Mouse (Mus musculus): ENCODE measurements around the gene Hmg20b. TPM values are rescaled to one million over a fixed set of nuclear protein-coding genes. Genes with fewer than 3 reads are reported as not detected.
A peak's percentile ranks its signal among the peaks of the same experiment; 100 is the strongest.

Hmg20b gene
- polyA plus RNA-seq, 1 experiment from 2014 or later, result 86.5 TPM

- H3K4me3 ChIP-seq (ENCODE audit: low read length), result no peak overlapping the region
- H3K9ac ChIP-seq (ENCODE audit: low read length), result no peak overlapping the region
- H3K27ac ChIP-seq (ENCODE audit: low read length), result no peak overlapping the region
- no peak for ATAC-seq (replicated peaks; ENCODE audit: extremely low read depth, insufficient read depth, low FRiP score)
- WGBS, result 90% methylated on average over 13 of the region's 13 CpGs
- no peaks in the 10 kb centered on the region for H3K9me3 ChIP-seq (replicated peaks; ENCODE audit: control insufficient read depth, low read length)
- H3K27me3 ChIP-seq (ENCODE audit: control insufficient read depth, insufficient read depth, low read length), result no peaks in the 10 kb centered on the region
- no peak overlapping the region for H3K4me2 ChIP-seq (ENCODE audit: low read depth, low read length)
- peaks cover 25% of the 10 kb centered on the region for H3K36me3 ChIP-seq (ENCODE audit: control insufficient read depth, insufficient read depth)
- H3K4me1 ChIP-seq (ENCODE audit: control insufficient read depth, insufficient read depth, low read length), result peaks cover 14% of the 10 kb centered on the region
Measured at GRCm38 (mm10) chr10:81390678-81390965, 40.3 kb upstream of the Hmg20b start.

- Histone ChIP-seq H3K9me3 (replicated peaks; ENCODE audit: control insufficient read depth, low read length) (no peaks in the 10 kb centered on the region), H3K27ac (ENCODE audit: low read length) (no peak overlapping the region), H3K36me3 (ENCODE audit: control insufficient read depth, insufficient read depth) (peaks cover 25% of the 10 kb centered on the region), H3K4me3 (ENCODE audit: low read length) (no peak overlapping the region), H3K4me2 (ENCODE audit: low read depth, low read length) (no peak overlapping the region), H3K4me1 (ENCODE audit: control insufficient read depth, insufficient read depth, low read length) (peaks cover 20% of the 10 kb centered on the region), H3K9ac (ENCODE audit: low read length) (peak overlapping the region; percentile 1; the same call in 1 of the 2 replicates), H3K27me3 (ENCODE audit: control insufficient read depth, insufficient read depth, low read length) (no peaks in the 10 kb centered on the region)
- WGBS, result 55% methylated on average over 23 of the region's 23 CpGs
- ATAC-seq (replicated peaks; ENCODE audit: extremely low read depth, insufficient read depth, low FRiP score), result peak; percentile 68
Measured at GRCm38 (mm10) chr10:81389801-81390677, 39.8 kb upstream of the Hmg20b start.

GRCm38 (mm10) chr10:81389373-81389772 lies 39.1 kb upstream of the Hmg20b start:
- Histone ChIP-seq H3K4me3 (ENCODE audit: low read length) (no peak overlapping the region), H3K27ac (ENCODE audit: low read length) (no peak overlapping the region), H3K4me2 (ENCODE audit: low read depth, low read length) (no peak overlapping the region), H3K27me3 (ENCODE audit: control insufficient read depth, insufficient read depth, low read length) (no peaks in the 10 kb centered on the region), H3K36me3 (ENCODE audit: control insufficient read depth, insufficient read depth) (peaks cover 25% of the 10 kb centered on the region), H3K4me1 (ENCODE audit: control insufficient read depth, insufficient read depth, low read length) (peaks cover 21% of the 10 kb centered on the region), H3K9me3 (replicated peaks; ENCODE audit: control insufficient read depth, low read length) (no peaks in the 10 kb centered on the region), H3K9ac (ENCODE audit: low read length) (no peak overlapping the region)
- no peak for ATAC-seq (replicated peaks; ENCODE audit: extremely low read depth, insufficient read depth, low FRiP score)
- 40% methylated on average over 3 of the region's 3 CpGs for WGBS

GRCm38 (mm10) chr10:81388505-81389055 lies 38.3 kb upstream of the Hmg20b start, which contains the start of gene Gm48552:
TSS of gene Gm48552 (plus strand) at chr10:81389005.
- no peaks in the 10 kb centered on the region for H3K9me3 ChIP-seq (replicated peaks; ENCODE audit: control insufficient read depth, low read length)
- 79% methylated on average over 5 of the region's 5 CpGs for whole genome bisulfite sequencing
- H3K9ac ChIP-seq (ENCODE audit: low read length), result no peak within 1 kb of the TSS
- no peaks in the 10 kb centered on the region for H3K27me3 ChIP-seq (ENCODE audit: control insufficient read depth, insufficient read depth, low read length)
- peaks cover 18% of the 10 kb centered on the region for H3K4me1 ChIP-seq (ENCODE audit: control insufficient read depth, insufficient read depth, low read length)
- no peak within 1 kb of the TSS for H3K27ac ChIP-seq (ENCODE audit: low read length)
- H3K36me3 ChIP-seq (ENCODE audit: control insufficient read depth, insufficient read depth), result peaks cover 25% of the 10 kb centered on the region
- ATAC-seq (replicated peaks; ENCODE audit: extremely low read depth, insufficient read depth, low FRiP score), result no peak
- no peak within 1 kb of the TSS for H3K4me2 ChIP-seq (ENCODE audit: low read depth, low read length)
- no peak within 1 kb of the TSS for H3K4me3 ChIP-seq (ENCODE audit: low read length)

- 91% methylated on average over 20 of the region's 20 CpGs for WGBS
- H3K4me1 ChIP-seq (ENCODE audit: control insufficient read depth, insufficient read depth, low read length), result peaks cover 13% of the 10 kb centered on the region
- no peak overlapping the region for H3K4me2 ChIP-seq (ENCODE audit: low read depth, low read length)
- no peak for ATAC-seq (replicated peaks; ENCODE audit: extremely low read depth, insufficient read depth, low FRiP score)
- no peak overlapping the region for H3K4me3 ChIP-seq (ENCODE audit: low read length)
- H3K9ac ChIP-seq (ENCODE audit: low read length), result no peak overlapping the region
- H3K27ac ChIP-seq (ENCODE audit: low read length), result no peak overlapping the region
- no peaks in the 10 kb centered on the region for H3K9me3 ChIP-seq (replicated peaks; ENCODE audit: control insufficient read depth, low read length)
- no peaks in the 10 kb centered on the region for H3K27me3 ChIP-seq (ENCODE audit: control insufficient read depth, insufficient read depth, low read length)
- H3K36me3 ChIP-seq (ENCODE audit: control insufficient read depth, insufficient read depth), result peaks cover 25% of the 10 kb centered on the region
Measured at GRCm38 (mm10) chr10:81387716-81388115, 37.4 kb upstream of the Hmg20b start.

GRCm38 (mm10) chr10:81385603-81386306 lies 35.5 kb upstream of the Hmg20b start:
- Histone ChIP-seq H3K27ac (ENCODE audit: low read length) (no peak overlapping the region), H3K4me2 (ENCODE audit: low read depth, low read length) (no peak overlapping the region), H3K27me3 (ENCODE audit: control insufficient read depth, insufficient read depth, low read length) (no peaks in the 10 kb centered on the region), H3K4me3 (ENCODE audit: low read length) (no peak overlapping the region), H3K36me3 (ENCODE audit: control insufficient read depth, insufficient read depth) (peaks cover 25% of the 10 kb centered on the region), H3K9ac (ENCODE audit: low read length) (no peak overlapping the region), H3K9me3 (replicated peaks; ENCODE audit: control insufficient read depth, low read length) (no peaks in the 10 kb centered on the region), H3K4me1 (ENCODE audit: control insufficient read depth, insufficient read depth, low read length) (peaks cover 21% of the 10 kb centered on the region)
- WGBS, result 75% methylated on average over 22 of the region's 22 CpGs
- ATAC-seq (replicated peaks; ENCODE audit: extremely low read depth, insufficient read depth, low FRiP score), result no peak

- Histone ChIP-seq H3K4me1 (ENCODE audit: control insufficient read depth, insufficient read depth, low read length) (peaks cover 19% of the 10 kb centered on the region), H3K4me3 (ENCODE audit: low read length) (peak overlapping the region; percentile 82), H3K9ac (ENCODE audit: low read length) (peak overlapping the region; percentile 82), H3K36me3 (ENCODE audit: control insufficient read depth, insufficient read depth) (peaks cover 25% of the 10 kb centered on the region), H3K9me3 (replicated peaks; ENCODE audit: control insufficient read depth, low read length) (no peaks in the 10 kb centered on the region), H3K27ac (ENCODE audit: low read length) (peak overlapping the region; percentile 83), H3K27me3 (ENCODE audit: control insufficient read depth, insufficient read depth, low read length) (no peaks in the 10 kb centered on the region), H3K4me2 (ENCODE audit: low read depth, low read length) (peak overlapping the region; percentile 69)
- ATAC-seq (replicated peaks; ENCODE audit: extremely low read depth, insufficient read depth, low FRiP score), result peak; percentile 11; the same call in 1 of the 2 replicates
- WGBS, result under 1% methylated on average over 19 of the region's 19 CpGs
Measured at GRCm38 (mm10) chr10:81384605-81384982, 34.3 kb upstream of the Hmg20b start.

GRCm38 (mm10) chr10:81383802-81384604 lies 33.7 kb upstream of the Hmg20b start, which contains the start of the genes Dohh and Gm48551:
TSS of gene Dohh (plus strand) at chr10:81384428.
TSS of gene Gm48551 (plus strand) at chr10:81384466.
- peaks cover 18% of the 10 kb centered on the region for H3K4me1 ChIP-seq (ENCODE audit: control insufficient read depth, insufficient read depth, low read length)
- 4% methylated on average over 51 of the region's 54 CpGs for WGBS

More at GRCm38 (mm10) chr10:81383802-81384604, 33.7 kb upstream of the Hmg20b start, which contains the start of the genes Dohh and Gm48551:
- Histone ChIP-seq H3K27ac (ENCODE audit: low read length) (peak within 1 kb of the TSS; percentile 83), H3K9ac (ENCODE audit: low read length) (peak within 1 kb of the TSS; percentile 82), H3K4me2 (ENCODE audit: low read depth, low read length) (peak within 1 kb of the TSS; percentile 69), H3K36me3 (ENCODE audit: control insufficient read depth, insufficient read depth) (peaks cover 25% of the 10 kb centered on the region), H3K9me3 (replicated peaks; ENCODE audit: control insufficient read depth, low read length) (no peaks in the 10 kb centered on the region), H3K4me3 (ENCODE audit: low read length) (peak within 1 kb of the TSS; percentile 82), H3K27me3 (ENCODE audit: control insufficient read depth, insufficient read depth, low read length) (no peaks in the 10 kb centered on the region)
- peak; percentile 92 for ATAC-seq (replicated peaks; ENCODE audit: extremely low read depth, insufficient read depth, low FRiP score)
